Mouse (Mus musculus): ENCODE results near the gene Trpv5.

The Trpv5 gene

GRCm38 (mm10) chr6:41640449-41640848 lies 40.1 kb downstream of the Trpv5 start:
- no peak for DNase-seq (ENCODE audit: low spot score)

DNA sequence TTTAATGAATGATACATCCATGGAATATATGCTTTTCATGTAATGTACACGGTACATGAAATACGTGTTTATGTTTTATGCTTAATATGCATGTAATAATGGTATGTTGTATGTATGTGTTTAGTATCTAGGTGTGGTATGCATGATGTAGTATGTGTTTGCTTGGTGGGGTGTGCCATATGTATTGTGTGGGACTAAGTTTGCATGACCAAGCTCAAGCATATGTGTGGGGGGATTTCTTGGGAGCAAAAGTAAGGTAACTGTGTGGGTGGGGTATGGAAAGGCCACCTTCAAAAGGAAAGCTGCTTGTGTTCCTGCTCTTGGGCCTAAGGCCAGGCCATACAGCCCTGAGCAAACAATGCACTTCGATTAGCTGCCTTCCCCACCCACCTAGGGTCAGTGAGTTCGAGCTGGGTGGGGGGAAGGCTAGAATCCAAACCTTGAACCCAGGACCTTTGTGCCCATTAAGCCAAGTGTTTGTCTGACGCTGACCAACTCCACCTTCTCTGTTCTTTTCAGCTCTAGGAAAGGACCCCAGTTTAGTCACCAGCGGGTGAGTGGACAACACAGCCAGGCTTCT lies 42.6 kb downstream of the Trpv5 start:
- no peak for DNase-seq (ENCODE audit: low spot score)

DNA sequence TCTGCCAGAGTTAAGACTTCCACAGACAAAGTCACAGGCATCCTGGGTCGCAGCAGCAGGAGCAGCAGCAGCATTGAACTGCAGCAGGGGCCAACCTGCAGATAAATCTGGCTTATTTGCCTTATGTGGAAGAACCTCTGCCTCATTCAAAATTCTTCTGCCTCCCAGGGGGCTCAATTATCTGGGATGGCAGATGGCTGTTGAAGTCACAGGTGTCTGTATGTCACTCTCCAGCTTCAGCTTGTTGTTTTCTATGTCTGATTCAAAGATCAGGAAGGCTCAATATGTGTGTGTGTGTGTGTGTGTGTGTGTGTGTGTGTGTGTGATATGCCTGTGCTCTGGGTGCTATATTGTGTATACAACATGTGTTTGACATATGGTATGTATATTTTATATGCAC lies 43.2 kb downstream of the Trpv5 start:
- DNase-seq (ENCODE audit: low spot score) = no peak

GRCm38 (mm10) chr6:41636178-41636577 lies 44.4 kb downstream of the Trpv5 start, which contains the start of gene Trpv6:
Gene Trpv6 (minus strand): TSS chr6:41636405.
- DNase-seq (ENCODE audit: low spot score) = no peak

DNA sequence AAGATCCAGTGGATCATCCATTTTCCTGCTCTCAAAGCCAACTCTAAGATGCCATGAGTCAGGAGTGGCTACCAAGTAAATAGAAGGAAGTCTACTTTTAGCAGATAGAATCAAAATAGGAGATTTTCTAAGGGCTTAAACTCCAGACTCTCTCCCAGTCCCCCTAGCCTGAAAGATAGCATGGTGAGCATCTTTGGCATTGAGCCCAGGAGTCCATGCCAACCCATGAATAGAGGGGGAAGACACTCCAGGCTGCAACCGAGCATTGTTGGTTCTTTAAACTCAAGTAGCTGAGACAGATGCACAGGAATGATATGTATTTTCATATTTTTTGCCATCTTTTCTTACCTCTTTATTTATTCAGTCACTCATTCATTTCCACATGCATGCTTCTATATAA lies 45.4 kb downstream of the Trpv5 start:
- DNase-seq (ENCODE audit: low spot score) = no peak

DNA sequence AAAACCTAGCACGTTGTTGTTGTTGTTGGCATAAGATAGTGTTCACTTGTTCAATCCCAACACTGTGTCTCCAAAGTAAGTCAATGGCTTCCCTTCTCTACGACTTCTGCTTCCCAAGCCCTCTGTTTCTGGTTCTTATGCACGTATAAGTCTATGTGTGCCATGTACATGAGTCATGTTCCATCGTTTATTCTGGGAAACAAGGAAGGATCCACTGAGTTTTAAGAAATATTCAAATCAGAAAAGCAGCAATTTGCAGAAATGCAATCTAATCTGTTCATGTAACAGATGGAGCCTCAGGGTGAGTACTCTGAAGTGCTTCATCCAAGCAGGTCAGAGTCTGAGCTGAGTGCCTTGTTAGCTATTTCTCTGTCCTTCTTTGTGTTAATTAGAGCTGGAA lies 49.0 kb downstream of the Trpv5 start:
- no peak for DNase-seq (ENCODE audit: low spot score)

DNA sequence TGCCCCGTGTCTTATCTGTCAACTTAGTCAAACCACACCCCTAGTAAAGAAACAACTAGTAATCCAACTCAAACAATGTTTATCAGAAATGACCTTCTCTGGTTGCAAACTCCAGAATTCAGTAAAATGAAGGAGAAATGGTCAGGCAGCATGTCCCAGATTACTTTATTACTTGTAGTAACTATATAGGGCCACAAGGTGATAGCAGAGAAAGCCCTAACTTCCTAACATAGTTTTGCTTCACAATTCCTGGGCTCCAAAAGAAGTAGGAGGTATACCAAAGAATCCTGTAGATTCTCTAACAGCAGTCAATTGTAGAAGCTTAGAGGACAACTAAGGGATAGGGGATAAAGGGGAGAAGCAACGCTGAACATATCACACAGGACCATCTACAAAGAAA lies 49.8 kb downstream of the Trpv5 start:
- DNase-seq (ENCODE audit: low spot score) = no peak

DNA sequence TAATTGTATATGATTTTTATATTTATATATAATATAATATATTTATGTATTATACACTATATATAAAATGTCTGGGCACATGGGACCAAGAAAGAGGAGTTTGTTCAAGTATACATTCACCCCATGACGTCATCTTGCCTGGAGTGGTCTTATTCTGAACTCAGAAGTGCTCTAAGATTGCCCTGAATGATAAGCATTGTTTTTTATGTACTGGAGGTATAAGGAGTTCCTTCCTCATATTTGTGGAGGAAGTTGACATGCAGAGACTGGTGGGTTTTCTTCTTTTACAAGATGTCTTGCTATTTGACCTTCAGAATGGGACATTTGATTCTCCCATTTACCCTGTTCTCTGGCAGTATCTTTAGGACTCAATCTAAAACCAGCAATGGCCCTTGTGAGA lies 52.4 kb downstream of the Trpv5 start:
- no peak for DNase-seq (ENCODE audit: low spot score)

GRCm38 (mm10) chr6:41622661-41623060 lies 57.9 kb downstream of the Trpv5 start:
- peak; percentile 18 for DNase-seq (ENCODE audit: low spot score)

- no peak for DNase-seq (ENCODE audit: low spot score)
These were observed 59.2 kb downstream of the Trpv5 start for GRCm38 (mm10) chr6:41621241-41621990.

GRCm38 (mm10) chr6:41620173-41620798 lies 60.3 kb downstream of the Trpv5 start:
- DNase-seq (ENCODE audit: low spot score) = no peak

- no peak for DNase-seq (ENCODE audit: low spot score)
These were observed 72.9 kb downstream of the Trpv5 start for GRCm38 (mm10) chr6:41607637-41608036.

DNA sequence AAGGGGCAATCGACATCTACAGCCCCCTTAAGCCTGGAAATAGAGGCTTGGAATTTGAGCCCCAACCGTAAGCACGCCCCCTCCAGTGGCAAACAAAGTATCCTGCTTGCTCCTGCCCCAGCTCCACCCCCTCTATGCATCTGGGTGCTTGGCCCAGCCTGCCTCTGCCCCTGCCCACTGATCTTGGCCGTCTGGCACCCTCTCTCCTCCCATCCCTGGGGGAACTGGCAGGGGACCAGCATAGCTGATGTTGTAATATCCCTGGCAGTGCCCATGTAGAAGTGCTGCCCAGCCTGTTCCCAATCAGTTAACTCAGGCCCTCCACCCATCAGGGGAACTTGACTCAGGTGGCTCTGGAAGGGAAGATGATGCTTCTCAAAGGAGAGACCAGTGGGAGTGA lies 74.4 kb downstream of the Trpv5 start:
- peak; percentile 70 for DNase-seq (ENCODE audit: low spot score)

DNA sequence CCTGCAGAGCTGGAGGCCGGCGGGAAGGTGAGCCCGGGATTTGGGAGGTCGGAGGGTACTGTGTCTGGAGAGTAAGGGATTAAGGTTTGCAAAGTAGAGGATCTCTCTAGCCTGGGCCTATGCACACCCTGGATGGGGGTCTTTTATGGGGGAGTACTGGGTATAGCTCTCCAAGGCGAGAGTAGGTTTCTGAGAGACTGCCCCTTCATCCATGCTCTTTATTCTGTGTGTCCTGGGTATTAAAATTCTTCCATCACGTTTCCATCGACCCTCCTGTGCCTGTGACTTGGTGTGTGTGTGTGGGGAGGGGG lies 74.8 kb downstream of the Trpv5 start:
- no peak for DNase-seq (ENCODE audit: low spot score)

DNA sequence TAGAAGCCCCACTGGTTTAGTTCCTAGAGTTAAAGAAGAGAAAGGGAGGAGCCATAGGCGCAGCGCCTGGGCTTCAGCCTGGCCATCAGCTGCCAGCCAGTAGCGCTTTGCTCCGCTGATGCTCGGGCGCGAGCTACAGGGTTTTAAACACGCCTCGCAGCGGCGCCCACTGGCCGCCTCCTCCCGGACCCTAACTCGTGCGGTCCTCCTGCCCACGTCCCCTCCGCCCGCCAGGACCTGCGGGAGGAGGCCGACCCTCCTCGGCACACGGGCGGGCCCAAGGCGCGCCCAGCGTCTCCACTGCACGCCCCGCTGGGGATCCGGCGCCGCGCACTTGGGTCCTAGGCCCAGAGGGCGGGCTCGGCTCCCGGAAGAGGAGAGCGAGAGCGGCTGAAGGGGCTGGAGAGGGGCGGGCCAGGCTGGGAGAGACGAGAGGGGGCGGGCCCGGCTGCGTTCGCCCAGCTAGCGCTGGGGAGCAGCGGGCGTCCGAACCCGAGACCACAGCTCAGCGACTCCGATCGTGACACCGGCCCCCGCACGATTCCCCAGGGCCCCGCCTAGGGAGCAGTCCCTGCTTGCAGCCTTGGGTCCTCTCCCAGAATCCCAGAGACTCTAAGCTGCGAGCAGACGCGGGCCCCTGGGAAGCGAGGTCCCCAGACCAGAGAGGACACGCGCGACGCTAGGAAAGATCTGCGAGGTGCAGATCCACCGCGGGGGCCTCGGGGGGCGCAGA lies 75.3 kb downstream of the Trpv5 start, which contains the start of gene Ephb6:
TSS of gene Ephb6 (plus strand) at position 422 of the 733 bp plus-strand sequence.
- peak; percentile 85 for DNase-seq (ENCODE audit: low spot score)

GRCm38 (mm10) chr6:41604401-41605050 lies 76.0 kb downstream of the Trpv5 start:
- peak; percentile 58 for DNase-seq (ENCODE audit: low spot score)
